Mouse (Mus musculus): ENCODE results near the gene Sulf2. TPM values are rescaled to one million over a fixed set of nuclear protein-coding genes. Genes with fewer than 3 reads are reported as not detected.

Sulf2 gene
- polyA plus RNA-seq, 1 experiment: 14.2 TPM

DNA sequence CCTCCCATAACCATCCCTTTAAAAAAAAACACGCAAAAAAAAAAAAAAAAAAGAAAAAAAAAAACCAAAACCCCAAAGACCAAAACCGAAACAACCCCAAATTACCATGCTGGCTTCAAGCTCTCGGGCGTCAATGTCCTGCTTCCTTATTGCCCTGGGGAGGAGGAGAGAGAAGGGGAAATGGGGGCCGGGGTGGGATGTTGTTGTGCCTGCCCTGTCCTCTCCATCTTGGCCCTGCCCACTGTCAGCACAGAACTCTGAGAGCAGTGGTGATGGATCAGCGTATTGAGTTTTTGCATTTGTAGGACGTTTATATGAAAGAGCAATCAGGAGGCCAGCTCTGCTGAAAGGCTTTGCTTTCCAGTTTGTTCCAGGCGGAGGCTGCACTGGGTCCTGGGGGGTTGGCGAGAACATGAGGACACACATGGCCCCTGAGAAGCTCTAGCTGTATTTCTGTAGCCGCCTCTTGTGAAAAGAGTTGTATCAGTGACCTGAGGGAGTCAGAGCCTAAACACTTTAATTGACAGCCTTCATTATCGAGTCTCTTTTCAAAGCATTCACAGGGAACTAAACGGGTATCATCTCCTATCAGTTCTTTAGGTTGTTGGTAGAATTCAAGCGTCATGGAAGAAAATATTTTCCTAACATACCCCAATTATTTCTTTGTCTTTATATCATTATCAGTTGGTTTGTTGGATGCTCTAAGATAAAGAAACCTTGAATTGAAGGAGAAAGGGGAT lies 125.0 kb downstream of the Sulf2 start:
- no peak overlapping the region for H3K27ac ChIP-seq (ENCODE audit: control insufficient read depth, insufficient read depth, low read depth, low read length)
- H3K4me1 ChIP-seq (ENCODE audit: control insufficient read depth, insufficient read depth, low read length): peaks cover 5% of the 10 kb centered on the region
- no peaks in the 10 kb centered on the region for H3K27me3 ChIP-seq (ENCODE audit: control insufficient read depth, insufficient read depth, low read length)
- H3K36me3 ChIP-seq (ENCODE audit: control insufficient read depth, insufficient read depth, low read length): no peaks in the 10 kb centered on the region
- no peak for TF ChIP-seq POLR2A (IDR thresholded peaks at IDR 0.05; ENCODE audit: control insufficient read depth, low read depth, low read length)
- no peak for TF ChIP-seq CTCF (IDR thresholded peaks at IDR 0.05; ENCODE audit: control insufficient read depth, insufficient read depth, insufficient replicate concordance, low read depth, low read length)
- no peak overlapping the region for H3K4me3 ChIP-seq (ENCODE audit: control insufficient read depth, low read depth, low read length)

GRCm38 (mm10) chr2:166029232-166029631 lies 126.2 kb downstream of the Sulf2 start:
- H3K27me3 ChIP-seq (ENCODE audit: control insufficient read depth, insufficient read depth, low read length): no peaks in the 10 kb centered on the region
- no peaks in the 10 kb centered on the region for H3K36me3 ChIP-seq (ENCODE audit: control insufficient read depth, insufficient read depth, low read length)
- H3K27ac ChIP-seq (ENCODE audit: control insufficient read depth, insufficient read depth, low read depth, low read length): no peak overlapping the region
- no peak overlapping the region for H3K4me3 ChIP-seq (ENCODE audit: control insufficient read depth, low read depth, low read length)
- H3K4me1 ChIP-seq (ENCODE audit: control insufficient read depth, insufficient read depth, low read length): peaks cover 5% of the 10 kb centered on the region
- TF ChIP-seq POLR2A (IDR thresholded peaks at IDR 0.05; ENCODE audit: control insufficient read depth, low read depth, low read length) (no peak), CTCF (IDR thresholded peaks at IDR 0.05; ENCODE audit: control insufficient read depth, insufficient read depth, insufficient replicate concordance, low read depth, low read length) (no peak)

GRCm38 (mm10) chr2:166027834-166028233 lies 127.6 kb downstream of the Sulf2 start:
- no peaks in the 10 kb centered on the region for H3K36me3 ChIP-seq (ENCODE audit: control insufficient read depth, insufficient read depth, low read length)
- peaks cover 5% of the 10 kb centered on the region for H3K4me1 ChIP-seq (ENCODE audit: control insufficient read depth, insufficient read depth, low read length)
- H3K27me3 ChIP-seq (ENCODE audit: control insufficient read depth, insufficient read depth, low read length): no peaks in the 10 kb centered on the region
- TF ChIP-seq CTCF (IDR thresholded peaks at IDR 0.05; ENCODE audit: control insufficient read depth, insufficient read depth, insufficient replicate concordance, low read depth, low read length) (no peak), POLR2A (IDR thresholded peaks at IDR 0.05; ENCODE audit: control insufficient read depth, low read depth, low read length) (no peak)
- H3K27ac ChIP-seq (ENCODE audit: control insufficient read depth, insufficient read depth, low read depth, low read length): no peak overlapping the region
- no peak overlapping the region for H3K4me3 ChIP-seq (ENCODE audit: control insufficient read depth, low read depth, low read length)

DNA sequence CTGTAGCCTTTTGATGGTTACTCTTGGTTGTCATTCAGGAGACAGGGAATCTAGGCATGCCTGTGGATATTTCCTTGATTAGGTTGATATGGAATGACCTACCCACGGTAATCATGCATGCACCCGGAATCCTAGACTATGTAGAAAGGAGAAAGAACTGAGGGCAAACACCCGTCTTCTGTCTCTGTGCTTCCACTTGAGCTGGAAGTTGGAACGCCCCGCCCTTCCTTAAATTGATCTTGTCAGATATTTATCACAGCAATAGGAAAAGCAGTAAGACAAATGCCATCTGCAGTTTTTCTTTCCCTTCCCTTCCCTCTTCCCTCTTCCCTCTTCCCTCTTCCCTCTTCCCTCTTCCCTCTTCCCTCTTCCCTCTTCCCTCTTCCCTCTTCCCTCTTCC lies 129.5 kb downstream of the Sulf2 start:
- H3K27ac ChIP-seq (ENCODE audit: control insufficient read depth, insufficient read depth, low read depth, low read length): no peak overlapping the region
- H3K36me3 ChIP-seq (ENCODE audit: control insufficient read depth, insufficient read depth, low read length): no peaks in the 10 kb centered on the region
- no peak for TF ChIP-seq POLR2A (IDR thresholded peaks at IDR 0.05; ENCODE audit: control insufficient read depth, low read depth, low read length)
- no peak for TF ChIP-seq CTCF (IDR thresholded peaks at IDR 0.05; ENCODE audit: control insufficient read depth, insufficient read depth, insufficient replicate concordance, low read depth, low read length)
- no peaks in the 10 kb centered on the region for H3K27me3 ChIP-seq (ENCODE audit: control insufficient read depth, insufficient read depth, low read length)
- no peak overlapping the region for H3K4me3 ChIP-seq (ENCODE audit: control insufficient read depth, low read depth, low read length)
- H3K4me1 ChIP-seq (ENCODE audit: control insufficient read depth, insufficient read depth, low read length): peaks cover 3% of the 10 kb centered on the region; the same call in 1 of the 2 replicates

DNA sequence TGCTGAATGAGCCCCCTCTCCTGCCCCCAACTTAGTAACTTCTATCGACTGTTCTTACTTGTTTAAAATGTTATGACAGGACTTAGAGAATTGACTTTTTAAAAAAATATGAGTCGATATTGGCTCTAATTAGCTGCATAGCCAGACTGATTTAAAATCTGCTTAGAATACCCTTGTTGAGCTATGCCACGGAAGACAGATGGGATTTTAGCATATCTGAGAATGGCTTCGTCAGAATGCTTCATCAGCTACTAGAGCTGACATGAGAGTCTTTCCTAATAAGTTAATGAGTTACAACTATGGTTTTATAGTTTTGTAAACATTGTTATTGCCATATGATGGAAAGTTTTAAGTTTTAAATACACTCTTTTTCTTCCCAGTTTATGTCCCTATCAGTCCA lies 130.8 kb downstream of the Sulf2 start:
- Histone ChIP-seq H3K27me3 (ENCODE audit: control insufficient read depth, insufficient read depth, low read length) (no peaks in the 10 kb centered on the region), H3K4me1 (ENCODE audit: control insufficient read depth, insufficient read depth, low read length) (no peaks in the 10 kb centered on the region), H3K4me3 (ENCODE audit: control insufficient read depth, low read depth, low read length) (no peak overlapping the region), H3K36me3 (ENCODE audit: control insufficient read depth, insufficient read depth, low read length) (no peaks in the 10 kb centered on the region), H3K27ac (ENCODE audit: control insufficient read depth, insufficient read depth, low read depth, low read length) (no peak overlapping the region)
- TF ChIP-seq CTCF (IDR thresholded peaks at IDR 0.05; ENCODE audit: control insufficient read depth, insufficient read depth, insufficient replicate concordance, low read depth, low read length): no peak

GRCm38 (mm10) chr2:166024079-166024478 lies 131.4 kb downstream of the Sulf2 start:
- H3K4me1 ChIP-seq (ENCODE audit: control insufficient read depth, insufficient read depth, low read length): no peaks in the 10 kb centered on the region
- no peak overlapping the region for H3K4me3 ChIP-seq (ENCODE audit: control insufficient read depth, low read depth, low read length)
- H3K36me3 ChIP-seq (ENCODE audit: control insufficient read depth, insufficient read depth, low read length): no peaks in the 10 kb centered on the region
- no peak for TF ChIP-seq CTCF (IDR thresholded peaks at IDR 0.05; ENCODE audit: control insufficient read depth, insufficient read depth, insufficient replicate concordance, low read depth, low read length)
- no peak for TF ChIP-seq POLR2A (IDR thresholded peaks at IDR 0.05; ENCODE audit: control insufficient read depth, low read depth, low read length)
- no peaks in the 10 kb centered on the region for H3K27me3 ChIP-seq (ENCODE audit: control insufficient read depth, insufficient read depth, low read length)
- H3K27ac ChIP-seq (ENCODE audit: control insufficient read depth, insufficient read depth, low read depth, low read length): no peak overlapping the region

Other genes with a start within 250 kb of the Sulf2 start
- gene Ncoa3, start 163.0 kb downstream of the Sulf2 start, polyA plus RNA-seq (2012; rRNA removed): 10.8 and 15.8 TPM in 2 replicates